Mouse (Mus musculus) limb, embryonic 14.5 days (tissue): Measurements from ENCODE around the gene Iqcb1. TPM values are rescaled to one million over a fixed set of nuclear protein-coding genes. Genes with fewer than 3 reads are reported as not detected.

Source experiments
- ATAC-seq: fragments of 200-750 bp; cut with Nextera tagmentation; 2 replicates; pipeline ENCODE4 v1.8.0; 2017; ENCODE audit warnings: low read depth, moderate number of reproducible peaks, moderate TSS enrichment; ENCODE audit not compliant: low FRiP score
- DNase-seq: peaks from one replicate; pipeline ENCODE4 v3.0.0-alpha.2; 2015; ENCODE audit warnings: low spot score
- H3K27ac ChIP-seq: fragments of 300-500 bp; sonication (generic); replicated peaks from 2 replicates; pipeline ENCODE4 v1.5.1; 2014; ENCODE audit warnings: low read depth, mild to moderate bottlenecking, low read length, moderate library complexity, mixed read lengths
- H3K27me3 ChIP-seq: fragments of 300-500 bp; sonication (generic); 2 replicates; pipeline ENCODE4 v1.6.1; 2014; ENCODE audit warnings: low read length, mixed read lengths; ENCODE audit not compliant: control insufficient read depth, insufficient read depth
- H3K36me3 ChIP-seq: fragments of 300-500 bp; sonication (generic); 2 replicates; pipeline ENCODE4 v1.6.1; 2014; ENCODE audit warnings: mild to moderate bottlenecking, low read length, moderate library complexity, mixed read lengths; ENCODE audit not compliant: control insufficient read depth, insufficient read depth
- H3K4me1 ChIP-seq: fragments of 300-500 bp; sonication (generic); 2 replicates; pipeline ENCODE4 v1.6.1; 2014; ENCODE audit warnings: antibody characterized with exemption, low read length, mixed read lengths; ENCODE audit not compliant: control insufficient read depth, insufficient read depth
- H3K4me2 ChIP-seq: fragments of 300-500 bp; sonication (generic); replicated peaks from 2 replicates; pipeline ENCODE4 v1.6.1; 2014; ENCODE audit warnings: low read depth, mild to moderate bottlenecking, low read length, moderate library complexity; ENCODE audit not compliant: severe bottlenecking
- H3K4me3 ChIP-seq: fragments of 300-500 bp; sonication (generic); replicated peaks from 2 replicates; pipeline ENCODE4 v1.5.1; 2014; ENCODE audit warnings: low read length
- H3K9ac ChIP-seq: fragments of 300-500 bp; sonication (generic); 2 replicates; pipeline ENCODE4 v1.6.1; 2014; ENCODE audit warnings: mild to moderate bottlenecking, low read depth, low read length, moderate library complexity; ENCODE audit not compliant: severe bottlenecking
- H3K9me3 ChIP-seq: fragments of 300-500 bp; sonication (generic); 2 replicates; pipeline ENCODE4 v1.6.1; 2016; ENCODE audit warnings: low read length; ENCODE audit not compliant: control insufficient read depth
- POLR2A ChIP-seq: fragments of 200-500 bp; IDR thresholded peaks from 2 replicates; pipeline ENCODE4 v1.8.0; 2012; ENCODE audit warnings: inconsistent platforms, mild to moderate bottlenecking, moderate library complexity, borderline replicate concordance; ENCODE audit not compliant: insufficient read depth, insufficient read length; ENCODE audit errors: extremely low read depth
- WGBS: fragments of 180-500 bp; shearing (Covaris S2); extraction: QIAGEN DNeasy Blood & Tissue Kit; methylation state at CpG from one replicate; pipeline ENCODE4 v1.1.7; 2014; 5-methylcytosine and 5-hydroxymethylcytosine counted together
- polyA plus RNA-seq, 2 experiments: library from polyadenylated mRNA; depleted of rRNA in 1 of 2; stranded (reverse) in 1 of 2; unstranded in 1 of 2; fragments of >200 nt; fragmentation: Nextera tagmentation in 1 of 2; extraction: Ambion mirVana in 1 of 2; gene quantifications; 2 replicates each; pipeline versions ENCODE4 v1.2.1 to v1.2.3; 2012 to 2014

Gene Iqcb1
- polyA plus RNA-seq, 2 experiments, result 26.7 to 39.9 TPM

DNA sequence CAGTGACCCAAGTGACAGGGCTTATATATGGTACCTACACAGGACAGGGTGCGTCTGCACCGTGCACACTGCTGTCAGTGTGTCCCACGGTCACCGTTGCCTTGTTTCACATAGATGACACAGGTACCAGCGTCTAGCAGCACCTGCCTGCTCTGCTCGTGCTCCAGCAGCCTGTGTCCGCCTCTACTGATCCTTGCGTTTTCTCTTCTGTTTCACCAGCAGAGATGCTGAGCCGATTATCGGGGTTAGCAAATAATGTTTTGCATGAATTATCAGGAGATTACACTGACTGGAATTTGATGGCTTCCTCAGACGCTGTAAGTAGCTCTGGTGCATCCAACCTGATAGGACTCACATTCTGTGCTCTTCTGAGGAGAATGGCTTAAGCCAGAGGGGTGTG, 57.7 kb downstream of the Iqcb1 start:
- TF ChIP-seq POLR2A, result no peak
- Histone ChIP-seq H3K9me3 (no peaks in the 10 kb centered on the region), H3K27ac (no peak overlapping the region), H3K4me2 (no peak overlapping the region), H3K9ac (no peak overlapping the region), H3K4me1 (no peaks in the 10 kb centered on the region), H3K4me3 (no peak overlapping the region), H3K36me3 (peaks cover 54% of the 10 kb centered on the region), H3K27me3 (no peaks in the 10 kb centered on the region)
- DNase-seq (no peak), ATAC-seq (no peak)
- WGBS, result 96% methylated on average over 11 of the region's 11 CpGs

DNA sequence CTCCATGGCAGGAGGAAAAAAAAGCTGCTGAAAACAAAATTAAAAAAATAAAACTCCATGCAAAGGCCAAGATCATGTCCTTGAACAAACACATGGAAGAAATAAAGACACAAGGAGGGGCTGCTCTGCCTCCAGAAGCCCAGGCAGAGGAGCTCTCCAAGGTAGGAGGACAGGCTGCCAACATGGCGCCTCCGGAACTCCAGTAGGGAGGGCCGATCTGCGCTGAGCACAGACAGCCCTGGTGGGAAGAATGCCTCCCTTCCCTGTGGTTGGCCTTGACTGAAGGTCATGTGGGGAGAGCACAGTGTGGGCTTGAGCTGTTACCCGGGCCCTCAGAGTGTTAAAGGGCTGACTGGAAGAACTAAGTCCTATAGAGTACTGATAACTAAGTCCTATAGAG, 59.4 kb downstream of the Iqcb1 start:
- DNase-seq (no peak), ATAC-seq (no peak)
- H3K4me2 ChIP-seq, result no peak overlapping the region
- no peak overlapping the region for H3K4me3 ChIP-seq
- no peak overlapping the region for H3K9ac ChIP-seq
- no peaks in the 10 kb centered on the region for H3K27me3 ChIP-seq
- TF ChIP-seq POLR2A, result no peak
- H3K9me3 ChIP-seq, result no peaks in the 10 kb centered on the region
- 70% methylated on average over 5 of the region's 5 CpGs for WGBS
- H3K27ac ChIP-seq, result no peak overlapping the region
- H3K4me1 ChIP-seq, result no peaks in the 10 kb centered on the region
- peaks cover 69% of the 10 kb centered on the region for H3K36me3 ChIP-seq

DNA sequence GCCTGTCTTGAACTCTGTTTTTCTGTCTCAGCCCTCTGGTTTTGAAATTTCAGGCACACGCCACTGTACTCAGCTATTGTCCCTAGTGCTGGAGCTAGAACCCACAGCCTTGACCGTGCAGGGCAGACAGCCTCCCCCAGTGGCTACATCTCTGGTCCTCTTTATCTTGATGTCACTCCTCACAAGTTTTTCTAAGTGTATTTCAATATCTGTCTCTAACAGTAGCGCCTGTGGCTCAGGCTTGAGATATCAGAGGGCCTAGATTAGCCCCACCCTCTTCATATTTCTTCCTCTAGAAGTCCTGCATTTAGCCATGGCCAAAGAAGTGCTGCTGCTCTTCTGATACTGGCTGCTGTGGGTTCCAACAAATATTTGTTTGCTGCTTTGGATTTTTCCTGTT, 62.4 kb downstream of the Iqcb1 start:
- Histone ChIP-seq H3K4me1 (no peaks in the 10 kb centered on the region), H3K9ac (no peak overlapping the region), H3K4me2 (no peak overlapping the region), H3K36me3 (peaks cover 84% of the 10 kb centered on the region), H3K27ac (no peak overlapping the region), H3K9me3 (no peaks in the 10 kb centered on the region), H3K27me3 (no peaks in the 10 kb centered on the region), H3K4me3 (no peak overlapping the region)
- TF ChIP-seq POLR2A, result no peak
- DNase-seq (no peak), ATAC-seq (no peak)
- WGBS, result 90% methylated on average over 3 of the region's 3 CpGs

DNA sequence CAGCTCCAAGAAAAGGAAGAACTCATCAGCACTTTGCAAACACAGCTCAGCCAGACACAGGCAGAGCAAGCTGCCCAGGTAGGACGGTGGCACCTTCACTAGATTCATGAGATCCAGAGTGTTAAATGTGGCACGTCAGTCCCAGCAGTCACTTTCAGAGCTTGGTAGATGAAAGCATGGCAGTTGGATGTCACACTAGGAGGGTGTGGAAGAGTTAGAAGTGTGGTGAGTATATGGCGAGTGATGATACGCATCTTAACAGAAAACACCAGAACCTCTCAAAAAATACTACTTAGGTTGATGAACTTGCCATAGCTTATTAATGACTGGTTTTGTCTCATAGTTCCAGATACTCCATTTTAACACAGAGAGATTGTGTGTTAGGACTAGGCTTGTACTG, 63.2 kb downstream of the Iqcb1 start:
- no peak for DNase-seq
- no peaks in the 10 kb centered on the region for H3K27me3 ChIP-seq
- H3K36me3 ChIP-seq, result peaks cover 83% of the 10 kb centered on the region
- H3K9me3 ChIP-seq, result no peaks in the 10 kb centered on the region
- no peaks in the 10 kb centered on the region for H3K4me1 ChIP-seq
- no peak overlapping the region for H3K4me3 ChIP-seq
- H3K27ac ChIP-seq, result no peak overlapping the region
- WGBS, result 87% methylated on average over 4 of the region's 4 CpGs
- no peak overlapping the region for H3K4me2 ChIP-seq
- no peak overlapping the region for H3K9ac ChIP-seq
- TF ChIP-seq POLR2A, result no peak
- ATAC-seq, result no peak

DNA sequence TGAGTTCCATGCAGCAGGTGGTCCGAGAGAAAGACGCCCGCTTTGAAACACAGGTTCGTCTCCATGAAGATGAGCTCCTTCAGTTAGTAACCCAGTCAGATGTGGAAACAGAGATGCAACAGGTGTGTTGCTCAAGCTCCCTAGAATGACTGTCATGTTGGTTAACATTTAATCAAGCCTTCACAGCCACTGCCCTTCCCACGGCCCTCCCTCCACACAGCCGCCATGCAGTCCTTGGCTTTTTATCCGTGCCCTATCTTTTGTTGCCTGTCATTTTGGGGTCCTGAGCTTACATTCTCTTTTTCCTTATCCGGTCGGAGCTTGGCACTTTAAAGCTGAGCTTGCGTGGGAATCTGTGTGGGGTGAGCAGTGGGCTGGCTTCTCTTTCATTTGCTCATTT, 65.1 kb downstream of the Iqcb1 start:
- ATAC-seq (no peak), DNase-seq (no peak)
- peaks cover 83% of the 10 kb centered on the region for H3K36me3 ChIP-seq
- no peaks in the 10 kb centered on the region for H3K9me3 ChIP-seq
- no peak overlapping the region for H3K27ac ChIP-seq
- WGBS, result 94% methylated on average over 10 of the region's 10 CpGs
- H3K9ac ChIP-seq, result no peak overlapping the region
- no peaks in the 10 kb centered on the region for H3K27me3 ChIP-seq
- no peak overlapping the region for H3K4me2 ChIP-seq
- no peaks in the 10 kb centered on the region for H3K4me1 ChIP-seq
- no peak for TF ChIP-seq POLR2A
- no peak overlapping the region for H3K4me3 ChIP-seq

DNA sequence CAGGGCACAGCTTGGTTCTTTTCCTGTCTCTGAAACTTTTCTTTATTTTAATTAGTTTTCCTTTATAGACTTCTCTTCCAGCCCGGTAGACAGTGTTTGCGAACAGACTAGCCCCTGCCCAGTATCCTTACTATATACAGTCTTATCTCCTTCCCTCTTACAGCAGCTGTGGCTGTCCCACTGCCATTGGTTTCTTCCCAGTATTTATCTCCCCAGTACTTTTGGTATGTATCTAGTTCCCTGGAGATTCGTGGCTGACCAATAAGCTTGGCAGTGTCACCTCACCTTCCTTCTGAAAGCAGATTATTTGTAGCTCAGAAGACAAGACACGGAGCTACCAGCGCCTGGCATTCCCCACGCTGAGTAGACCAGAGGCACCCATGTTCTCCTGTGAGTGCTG, 68.5 kb downstream of the Iqcb1 start:
- no peak for TF ChIP-seq POLR2A
- no peak for DNase-seq
- Histone ChIP-seq H3K9me3 (no peaks in the 10 kb centered on the region), H3K9ac (no peak overlapping the region), H3K27me3 (no peaks in the 10 kb centered on the region), H3K4me3 (no peak overlapping the region), H3K4me1 (no peaks in the 10 kb centered on the region), H3K36me3 (peaks cover 86% of the 10 kb centered on the region), H3K27ac (no peak overlapping the region), H3K4me2 (no peak overlapping the region)
- no peak for ATAC-seq
- 90% methylated on average over 6 of the region's 6 CpGs for WGBS
